Mouse (Mus musculus): ENCODE results near the gene Pgghg. TPM values are rescaled to one million over a fixed set of nuclear protein-coding genes. Genes with fewer than 3 reads are reported as not detected.
A peak's percentile ranks its signal among the peaks of the same experiment; 100 is the strongest.

The Pgghg gene
- 15.8 and 16.1 TPM in 2 replicates for polyA plus RNA-seq (2014; fragmentation: Nextera tagmentation; extraction: Ambion mirVana)

DNA sequence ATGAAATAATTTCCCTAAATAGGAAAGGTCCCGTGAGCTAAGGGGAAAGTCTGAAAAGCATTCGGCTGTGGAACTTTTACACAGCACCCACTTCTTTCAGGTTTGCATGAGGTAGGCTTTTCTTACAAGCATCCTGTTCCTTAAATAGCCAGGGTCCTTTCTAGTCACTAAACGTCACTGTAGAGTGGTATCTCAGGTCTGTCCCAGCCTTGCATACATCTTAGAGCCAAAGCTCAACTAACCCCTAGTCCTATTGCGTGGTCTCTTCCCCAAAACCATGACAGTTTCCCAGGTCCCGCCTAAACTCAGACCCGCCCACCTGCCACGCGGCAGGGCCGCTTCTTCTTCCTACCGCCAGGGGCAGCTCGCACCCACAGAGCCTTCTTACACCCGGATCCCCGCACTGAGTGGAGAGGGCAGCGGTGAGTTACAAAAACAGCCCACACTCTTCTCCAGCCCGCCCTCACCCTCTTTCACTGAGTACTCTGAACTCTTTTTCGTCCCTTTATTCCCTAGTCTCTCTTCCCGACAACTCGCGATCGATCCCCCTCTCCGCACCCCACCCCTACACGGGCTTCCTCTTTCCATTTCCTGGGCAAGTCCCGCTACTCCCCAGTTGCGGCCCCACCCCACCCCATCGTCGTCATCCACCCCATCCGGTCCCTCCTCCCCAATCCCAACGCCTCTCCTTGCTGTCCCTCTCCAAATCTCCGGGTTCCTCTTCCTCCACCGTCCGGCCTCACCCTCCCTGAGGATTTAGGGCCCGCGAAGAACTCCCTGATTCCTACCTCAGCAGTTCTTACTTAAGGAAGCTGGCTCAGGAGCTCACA, at the start of gene Pgghg:
Pgghg (plus strand) TSS at position 170 of the 830 bp plus-strand sequence.
- DNase-seq (ENCODE audit: low spot score): peak; percentile 93
- H3K36me3 ChIP-seq (ENCODE audit: control insufficient read depth, insufficient read depth, low read length): no peaks in the 10 kb centered on the region
- WGBS: 4% methylated on average over 33 of the region's 33 CpGs
- no peak within 1 kb of the TSS for H3K27ac ChIP-seq (ENCODE audit: low read depth, low read length)
- peak within 1 kb of the TSS; percentile 71 for H3K4me2 ChIP-seq (ENCODE audit: low read depth, low read length, severe bottlenecking)
- H3K4me1 ChIP-seq (replicated peaks; ENCODE audit: control insufficient read depth, insufficient read depth, low read length): peaks cover 2% of the 10 kb centered on the region; the same call in 1 of the 2 replicates
- no peaks in the 10 kb centered on the region for H3K9me3 ChIP-seq (ENCODE audit: control insufficient read depth, low read length)
- H3K27me3 ChIP-seq (ENCODE audit: control insufficient read depth, insufficient read depth, low read length): no peaks in the 10 kb centered on the region
- H3K4me3 ChIP-seq (ENCODE audit: low read depth, low read length): peak within 1 kb of the TSS; percentile 49
- peak; percentile 90 for ATAC-seq (replicated peaks; ENCODE audit: low FRiP score)
- peak within 1 kb of the TSS; percentile 76 for H3K9ac ChIP-seq (ENCODE audit: low read length)

DNA sequence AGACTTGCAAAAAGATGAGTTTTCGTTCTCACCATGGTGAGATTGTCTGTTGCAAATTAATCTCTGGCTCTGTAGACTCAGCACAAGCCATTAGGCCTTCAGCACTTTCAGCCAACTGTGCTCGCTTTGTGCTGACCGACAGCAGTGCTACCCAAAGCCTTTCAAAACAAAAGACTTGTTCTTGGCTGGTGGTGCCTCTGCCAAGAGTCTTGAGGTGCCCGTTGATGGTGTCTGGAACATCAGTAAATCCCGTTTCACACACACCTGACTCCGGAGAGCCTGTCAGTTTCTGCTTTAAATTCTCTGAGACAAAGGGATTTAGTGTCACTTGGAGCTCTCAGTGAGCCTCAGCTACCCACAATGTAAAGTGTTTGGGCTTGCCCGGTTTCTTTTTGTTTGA, 47.2 kb upstream of the Pgghg start:
- no peak overlapping the region for H3K4me2 ChIP-seq (ENCODE audit: low read depth, low read length, severe bottlenecking)
- no peak overlapping the region for H3K4me3 ChIP-seq (ENCODE audit: low read depth, low read length)
- H3K9ac ChIP-seq (ENCODE audit: low read length): no peak overlapping the region
- WGBS: 90% methylated on average over 7 of the region's 7 CpGs
- H3K27me3 ChIP-seq (ENCODE audit: control insufficient read depth, insufficient read depth, low read length): no peaks in the 10 kb centered on the region
- no peaks in the 10 kb centered on the region for H3K4me1 ChIP-seq (replicated peaks; ENCODE audit: control insufficient read depth, insufficient read depth, low read length)
- H3K27ac ChIP-seq (ENCODE audit: low read depth, low read length): no peak overlapping the region
- DNase-seq (ENCODE audit: low spot score) (no peak), ATAC-seq (replicated peaks; ENCODE audit: low FRiP score) (no peak)
- H3K36me3 ChIP-seq (ENCODE audit: control insufficient read depth, insufficient read depth, low read length): peaks cover 15% of the 10 kb centered on the region; the same call in 1 of the 2 replicates
- H3K9me3 ChIP-seq (ENCODE audit: control insufficient read depth, low read length): no peaks in the 10 kb centered on the region

DNA sequence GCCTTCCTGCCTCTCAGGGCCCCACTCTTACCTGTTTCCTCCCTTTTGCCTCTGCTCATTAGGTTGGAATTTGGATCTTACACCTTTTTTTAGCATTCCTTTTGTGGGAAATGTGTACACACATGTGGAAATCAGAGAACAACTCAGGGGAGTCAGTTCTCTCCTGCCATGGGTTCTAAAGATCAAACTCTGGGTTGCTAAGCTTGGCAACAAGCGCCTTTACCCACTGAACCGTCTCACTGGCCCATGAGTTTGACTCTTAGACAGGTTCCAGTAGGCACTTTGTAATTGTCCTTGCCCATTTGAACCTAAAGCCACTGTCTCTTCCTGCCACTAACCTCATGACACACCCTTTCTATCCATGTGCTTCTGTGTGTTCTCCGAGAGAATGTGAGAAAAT, 46.6 kb upstream of the Pgghg start:
- no peaks in the 10 kb centered on the region for H3K9me3 ChIP-seq (ENCODE audit: control insufficient read depth, low read length)
- H3K4me3 ChIP-seq (ENCODE audit: low read depth, low read length): no peak overlapping the region
- H3K9ac ChIP-seq (ENCODE audit: low read length): no peak overlapping the region
- DNase-seq (ENCODE audit: low spot score) (no peak), ATAC-seq (replicated peaks; ENCODE audit: low FRiP score) (no peak)
- H3K4me2 ChIP-seq (ENCODE audit: low read depth, low read length, severe bottlenecking): no peak overlapping the region
- no peak overlapping the region for H3K27ac ChIP-seq (ENCODE audit: low read depth, low read length)
- H3K4me1 ChIP-seq (replicated peaks; ENCODE audit: control insufficient read depth, insufficient read depth, low read length): no peaks in the 10 kb centered on the region
- peaks cover 16% of the 10 kb centered on the region; the same call in 1 of the 2 replicates for H3K36me3 ChIP-seq (ENCODE audit: control insufficient read depth, insufficient read depth, low read length)
- no peaks in the 10 kb centered on the region for H3K27me3 ChIP-seq (ENCODE audit: control insufficient read depth, insufficient read depth, low read length)
- over 99% methylated on average over 3 of the region's 3 CpGs for WGBS

DNA sequence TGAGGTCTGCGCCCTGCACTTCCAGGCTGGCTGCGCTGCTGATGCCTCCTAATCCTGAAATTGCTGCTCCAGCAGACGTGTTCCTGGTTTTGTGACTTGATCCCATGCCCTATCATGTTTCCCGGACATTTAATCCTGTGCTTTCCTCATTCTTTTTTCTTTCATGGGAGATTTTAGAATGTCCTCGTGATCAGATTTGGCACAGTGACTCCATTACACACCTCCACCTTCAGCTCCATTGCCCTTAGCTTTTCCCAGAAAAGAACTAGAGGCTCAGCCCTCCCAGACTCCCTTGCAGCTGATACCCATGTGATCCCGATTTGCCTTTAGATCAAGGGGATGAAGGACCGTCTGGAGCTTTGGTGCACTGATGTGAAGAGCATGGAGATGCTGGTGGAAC, 43.3 kb upstream of the Pgghg start:
- DNase-seq (ENCODE audit: low spot score) (no peak), ATAC-seq (replicated peaks; ENCODE audit: low FRiP score) (no peak)
- Histone ChIP-seq H3K36me3 (ENCODE audit: control insufficient read depth, insufficient read depth, low read length) (peaks cover 13% of the 10 kb centered on the region; the same call in 1 of the 2 replicates), H3K9me3 (ENCODE audit: control insufficient read depth, low read length) (no peaks in the 10 kb centered on the region), H3K9ac (ENCODE audit: low read length) (no peak overlapping the region), H3K4me2 (ENCODE audit: low read depth, low read length, severe bottlenecking) (no peak overlapping the region), H3K27ac (ENCODE audit: low read depth, low read length) (no peak overlapping the region), H3K4me3 (ENCODE audit: low read depth, low read length) (no peak overlapping the region), H3K4me1 (replicated peaks; ENCODE audit: control insufficient read depth, insufficient read depth, low read length) (no peaks in the 10 kb centered on the region), H3K27me3 (ENCODE audit: control insufficient read depth, insufficient read depth, low read length) (no peaks in the 10 kb centered on the region)
- WGBS: 88% methylated on average over 7 of the region's 7 CpGs

DNA sequence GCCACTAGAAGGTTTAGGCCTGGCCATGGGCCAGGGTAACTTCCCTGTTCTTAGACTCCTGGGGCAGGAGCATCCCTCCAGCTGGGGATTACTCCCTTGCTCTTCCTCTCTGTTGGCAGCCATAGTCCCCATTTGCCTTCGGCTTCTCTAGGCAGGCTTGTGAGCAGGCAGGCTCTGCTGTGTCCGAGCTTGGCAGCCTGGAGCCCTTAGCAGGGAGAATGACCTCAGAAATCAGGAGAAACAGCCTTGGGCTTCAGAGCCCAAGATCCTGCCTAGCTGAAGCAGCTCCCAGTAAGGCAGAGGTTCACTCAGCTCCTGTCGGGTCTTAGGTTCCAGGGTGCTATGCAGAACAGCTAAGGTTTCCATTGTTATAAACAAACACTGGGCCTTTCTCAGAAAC, 42.1 kb upstream of the Pgghg start:
- Histone ChIP-seq H3K36me3 (ENCODE audit: control insufficient read depth, insufficient read depth, low read length) (peaks cover 13% of the 10 kb centered on the region; the same call in 1 of the 2 replicates), H3K9ac (ENCODE audit: low read length) (no peak overlapping the region), H3K27ac (ENCODE audit: low read depth, low read length) (no peak overlapping the region), H3K9me3 (ENCODE audit: control insufficient read depth, low read length) (no peaks in the 10 kb centered on the region), H3K4me1 (replicated peaks; ENCODE audit: control insufficient read depth, insufficient read depth, low read length) (no peaks in the 10 kb centered on the region), H3K4me2 (ENCODE audit: low read depth, low read length, severe bottlenecking) (no peak overlapping the region), H3K4me3 (ENCODE audit: low read depth, low read length) (no peak overlapping the region), H3K27me3 (ENCODE audit: control insufficient read depth, insufficient read depth, low read length) (no peaks in the 10 kb centered on the region)
- ATAC-seq (replicated peaks; ENCODE audit: low FRiP score) (no peak), DNase-seq (ENCODE audit: low spot score) (no peak)
- WGBS: 83% methylated on average over 3 of the region's 3 CpGs

GRCm38 (mm10) chr7:140900220-140900619, 41.0 kb upstream of the Pgghg start, which contains the start of gene Cox8b:
Cox8b (minus strand) TSS chr7:140900446.
- WGBS: 85% methylated on average over 10 of the region's 10 CpGs
- no peak for DNase-seq (ENCODE audit: low spot score)
- H3K27ac ChIP-seq (ENCODE audit: low read depth, low read length): no peak within 1 kb of the TSS
- peaks cover 13% of the 10 kb centered on the region; the same call in 1 of the 2 replicates for H3K36me3 ChIP-seq (ENCODE audit: control insufficient read depth, insufficient read depth, low read length)
- no peaks in the 10 kb centered on the region for H3K4me1 ChIP-seq (replicated peaks; ENCODE audit: control insufficient read depth, insufficient read depth, low read length)
- ATAC-seq (replicated peaks; ENCODE audit: low FRiP score): no peak
- no peak within 1 kb of the TSS for H3K4me2 ChIP-seq (ENCODE audit: low read depth, low read length, severe bottlenecking)
- H3K9me3 ChIP-seq (ENCODE audit: control insufficient read depth, low read length): no peaks in the 10 kb centered on the region
- H3K9ac ChIP-seq (ENCODE audit: low read length): no peak within 1 kb of the TSS
- no peaks in the 10 kb centered on the region for H3K27me3 ChIP-seq (ENCODE audit: control insufficient read depth, insufficient read depth, low read length)
- no peak within 1 kb of the TSS for H3K4me3 ChIP-seq (ENCODE audit: low read depth, low read length)

GRCm38 (mm10) chr7:140902036-140902875, 38.9 kb upstream of the Pgghg start:
- Histone ChIP-seq H3K4me1 (replicated peaks; ENCODE audit: control insufficient read depth, insufficient read depth, low read length) (no peaks in the 10 kb centered on the region), H3K27me3 (ENCODE audit: control insufficient read depth, insufficient read depth, low read length) (no peaks in the 10 kb centered on the region), H3K4me2 (ENCODE audit: low read depth, low read length, severe bottlenecking) (no peak overlapping the region), H3K9ac (ENCODE audit: low read length) (no peak overlapping the region), H3K36me3 (ENCODE audit: control insufficient read depth, insufficient read depth, low read length) (peaks cover 10% of the 10 kb centered on the region; the same call in 1 of the 2 replicates), H3K4me3 (ENCODE audit: low read depth, low read length) (no peak overlapping the region), H3K27ac (ENCODE audit: low read depth, low read length) (no peak overlapping the region), H3K9me3 (ENCODE audit: control insufficient read depth, low read length) (no peaks in the 10 kb centered on the region)
- DNase-seq (ENCODE audit: low spot score): no peak
- WGBS: 66% methylated on average over 15 of the region's 15 CpGs
- no peak for ATAC-seq (replicated peaks; ENCODE audit: low FRiP score)

DNA sequence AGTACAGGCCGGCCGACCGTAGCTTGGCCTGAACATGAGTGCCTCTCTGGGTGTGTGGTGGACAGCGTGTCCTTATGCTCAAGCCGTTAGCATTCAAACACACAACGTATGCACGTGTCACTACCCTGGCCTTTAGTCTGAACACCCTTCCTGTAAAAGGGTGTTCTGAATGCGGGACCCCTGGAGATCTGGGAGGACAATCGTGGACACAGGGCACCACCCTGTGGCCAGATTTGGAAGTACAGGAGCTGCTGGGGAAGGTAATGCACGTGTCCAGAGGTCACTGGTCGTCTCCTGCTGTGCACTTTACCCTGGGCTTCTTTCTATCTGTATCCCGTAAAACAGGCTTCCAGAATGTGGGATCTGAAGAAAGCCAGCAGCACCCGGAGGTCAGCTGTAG, 38.0 kb upstream of the Pgghg start:
- Histone ChIP-seq H3K36me3 (ENCODE audit: control insufficient read depth, insufficient read depth, low read length) (peaks cover 6% of the 10 kb centered on the region; the same call in 1 of the 2 replicates), H3K27ac (ENCODE audit: low read depth, low read length) (no peak overlapping the region), H3K4me2 (ENCODE audit: low read depth, low read length, severe bottlenecking) (no peak overlapping the region), H3K4me1 (replicated peaks; ENCODE audit: control insufficient read depth, insufficient read depth, low read length) (no peaks in the 10 kb centered on the region), H3K9ac (ENCODE audit: low read length) (peak overlapping the region; percentile 27; the same call in 1 of the 2 replicates), H3K9me3 (ENCODE audit: control insufficient read depth, low read length) (no peaks in the 10 kb centered on the region), H3K27me3 (ENCODE audit: control insufficient read depth, insufficient read depth, low read length) (no peaks in the 10 kb centered on the region), H3K4me3 (ENCODE audit: low read depth, low read length) (no peak overlapping the region)
- 27% methylated on average over 13 of the region's 13 CpGs for WGBS
- ATAC-seq (replicated peaks; ENCODE audit: low FRiP score) (peak; percentile 72), DNase-seq (ENCODE audit: low spot score) (peak; percentile 86)

Measured in forebrain, embryonic 11.5 days (tissue).